Mouse (Mus musculus) G1E-ER4 (cell line): Measurements from ENCODE around the gene Rhbg. TPM values are rescaled to one million over a fixed set of nuclear protein-coding genes. Genes with fewer than 3 reads are reported as not detected.

Experiments used
- GATA1 ChIP-seq: IDR thresholded peaks from one replicate; pipeline ENCODE4 v1.8.0; 2012; ENCODE audit warnings: low read length, inconsistent platforms
- polyA plus RNA-seq: library from polyadenylated mRNA; stranded (reverse); fragments of >175 nt; gene quantifications from 2 replicates; pipeline ENCODE4 v1.2.3, GENCODE M21; 2012

The Rhbg gene
- polyA plus RNA-seq, 1 experiment, result not detected

- no peak for TF ChIP-seq GATA1
These were observed 6.1 kb downstream of the Rhbg start for GRCm38 (mm10) chr3:88248406-88248805.

- TF ChIP-seq GATA1, result no peak
These were observed 6.8 kb downstream of the Rhbg start for GRCm38 (mm10) chr3:88247666-88248065.

GRCm38 (mm10) chr3:88245811-88246210 lies 8.7 kb downstream of the Rhbg start:
- TF ChIP-seq GATA1, result no peak

- TF ChIP-seq GATA1, result no peak
These were observed 10.4 kb downstream of the Rhbg start for GRCm38 (mm10) chr3:88244071-88244470.

DNA sequence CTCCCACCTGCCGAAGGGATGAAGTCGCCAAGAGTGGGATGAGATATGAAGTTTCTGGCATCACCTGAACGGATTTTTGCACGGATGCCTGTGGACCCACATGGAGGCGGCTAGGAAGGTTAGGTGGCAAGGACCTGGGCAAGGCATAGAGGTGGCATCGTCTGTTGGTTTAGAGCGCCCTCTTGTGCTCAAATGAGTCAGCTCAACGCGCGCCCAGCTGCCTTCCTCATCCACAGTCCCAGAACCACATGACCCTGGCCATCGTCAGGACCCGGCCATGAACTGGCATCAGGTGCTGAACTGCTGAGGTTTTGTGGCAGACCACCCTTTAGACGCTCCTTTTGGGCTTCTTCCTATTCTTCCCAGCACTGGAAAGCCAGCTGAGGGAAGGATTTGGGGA lies 12.0 kb downstream of the Rhbg start:
- TF ChIP-seq GATA1, result no peak

GRCm38 (mm10) chr3:88241045-88241786 lies 13.3 kb downstream of the Rhbg start:
- no peak for TF ChIP-seq GATA1

- no peak for TF ChIP-seq GATA1
These were observed 15.1 kb downstream of the Rhbg start for GRCm38 (mm10) chr3:88239446-88239845.

- no peak for TF ChIP-seq GATA1
These were observed 15.6 kb downstream of the Rhbg start for GRCm38 (mm10) chr3:88238866-88239391.

- TF ChIP-seq GATA1, result no peak
These were observed 16.8 kb downstream of the Rhbg start for GRCm38 (mm10) chr3:88237556-88238194.

DNA sequence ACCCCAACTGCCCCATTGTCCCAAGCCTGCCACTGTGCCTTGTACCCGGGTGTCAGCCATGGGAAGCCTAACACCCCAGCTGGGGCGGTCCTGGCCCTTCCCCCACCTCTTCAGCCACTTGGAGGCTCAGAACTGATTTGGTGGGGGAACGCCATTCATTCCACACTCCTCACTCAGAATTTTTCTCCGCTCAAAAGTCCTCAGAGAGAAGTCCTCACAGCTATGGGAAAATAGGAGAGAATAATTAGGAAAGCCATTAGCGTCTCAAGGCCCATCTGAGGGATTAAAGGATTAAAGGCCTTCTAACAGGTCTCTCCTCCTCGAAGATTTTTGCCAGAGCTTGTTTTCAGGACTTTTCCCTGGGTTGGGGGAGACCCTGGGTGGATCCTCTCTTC lies 17.4 kb downstream of the Rhbg start:
- TF ChIP-seq GATA1, result no peak

GRCm38 (mm10) chr3:88235616-88236015 lies 18.9 kb downstream of the Rhbg start:
- TF ChIP-seq GATA1, result no peak

DNA sequence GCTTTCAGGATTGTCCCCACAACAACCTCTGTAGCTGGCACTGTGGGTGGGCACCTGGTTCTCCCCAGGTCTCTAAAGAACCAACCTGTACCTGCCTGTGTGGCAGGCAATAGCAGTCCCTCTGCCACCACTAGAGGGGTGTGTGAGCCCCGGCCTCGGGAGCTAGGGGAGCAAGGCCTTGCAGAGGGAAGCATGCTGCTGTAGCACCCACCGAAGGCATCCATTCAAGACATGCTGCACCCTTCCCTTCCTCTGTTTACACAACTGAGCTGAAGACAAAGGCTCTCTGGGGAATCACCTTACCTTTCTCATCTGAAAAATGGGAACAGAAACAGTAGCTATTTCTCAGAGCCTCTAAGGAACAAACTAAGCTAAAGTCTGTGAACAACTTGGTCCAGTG lies 19.3 kb downstream of the Rhbg start:
- no peak for TF ChIP-seq GATA1

DNA sequence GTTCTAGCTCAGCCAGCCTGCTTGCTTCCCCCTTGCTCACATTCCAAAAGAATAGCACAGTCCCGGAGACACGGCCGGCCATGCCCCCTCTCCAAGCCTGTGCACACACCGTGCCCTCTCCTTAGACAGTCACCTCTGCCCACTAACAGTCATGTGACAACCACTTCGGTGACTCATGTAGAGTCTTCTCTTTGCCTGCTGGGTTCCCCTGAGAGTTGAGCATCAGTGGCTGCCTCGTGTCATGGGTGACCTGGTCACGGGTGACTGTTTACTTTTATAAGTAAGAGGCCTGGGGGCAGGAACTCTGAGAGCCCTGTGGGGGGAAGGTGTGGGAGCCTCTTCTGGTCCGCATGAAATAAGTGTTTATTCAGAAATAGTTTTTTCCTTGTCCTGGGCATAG lies 20.5 kb downstream of the Rhbg start:
- no peak for TF ChIP-seq GATA1

DNA sequence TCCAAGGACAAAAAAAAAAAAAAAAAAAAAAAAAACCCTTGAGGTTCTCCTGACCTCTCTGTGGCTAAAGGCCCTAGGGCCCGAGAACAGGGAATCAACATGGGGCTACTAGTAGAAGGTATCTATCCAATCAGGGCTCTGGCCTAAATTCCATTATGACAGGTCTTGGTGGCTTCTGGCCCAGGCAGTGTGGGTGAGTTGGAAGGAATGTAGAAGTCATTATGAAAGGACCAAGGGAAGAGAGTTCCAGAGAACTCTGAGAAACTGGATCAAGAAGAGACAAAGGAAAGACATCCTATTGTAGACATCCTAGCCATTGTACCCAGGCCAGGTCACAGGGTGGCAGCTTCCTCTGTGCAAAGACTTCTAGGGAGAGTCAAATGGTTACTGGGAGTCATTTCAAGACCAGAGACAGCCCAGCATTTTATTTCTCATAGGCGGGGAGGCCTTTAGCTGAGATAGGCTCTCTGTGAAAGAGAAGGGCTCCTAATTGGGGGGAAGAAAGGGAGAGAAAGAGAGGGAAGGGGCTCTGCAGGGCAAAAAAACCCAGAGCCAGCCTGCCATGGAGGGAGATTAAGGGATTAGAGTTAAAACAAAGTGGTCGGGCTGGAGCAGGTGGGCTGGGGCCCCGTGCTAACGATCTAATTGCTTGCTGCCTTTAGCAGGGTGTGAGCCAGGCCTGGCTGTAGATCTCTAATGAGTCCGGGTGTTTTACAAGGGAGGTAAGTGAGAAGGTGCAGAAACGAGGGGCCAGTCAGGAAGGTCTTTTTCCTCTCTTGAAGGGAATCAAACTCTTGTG lies 21.5 kb downstream of the Rhbg start:
- TF ChIP-seq GATA1, result no peak

- no peak for TF ChIP-seq GATA1
These were observed 22.2 kb downstream of the Rhbg start for GRCm38 (mm10) chr3:88232301-88232702.

DNA sequence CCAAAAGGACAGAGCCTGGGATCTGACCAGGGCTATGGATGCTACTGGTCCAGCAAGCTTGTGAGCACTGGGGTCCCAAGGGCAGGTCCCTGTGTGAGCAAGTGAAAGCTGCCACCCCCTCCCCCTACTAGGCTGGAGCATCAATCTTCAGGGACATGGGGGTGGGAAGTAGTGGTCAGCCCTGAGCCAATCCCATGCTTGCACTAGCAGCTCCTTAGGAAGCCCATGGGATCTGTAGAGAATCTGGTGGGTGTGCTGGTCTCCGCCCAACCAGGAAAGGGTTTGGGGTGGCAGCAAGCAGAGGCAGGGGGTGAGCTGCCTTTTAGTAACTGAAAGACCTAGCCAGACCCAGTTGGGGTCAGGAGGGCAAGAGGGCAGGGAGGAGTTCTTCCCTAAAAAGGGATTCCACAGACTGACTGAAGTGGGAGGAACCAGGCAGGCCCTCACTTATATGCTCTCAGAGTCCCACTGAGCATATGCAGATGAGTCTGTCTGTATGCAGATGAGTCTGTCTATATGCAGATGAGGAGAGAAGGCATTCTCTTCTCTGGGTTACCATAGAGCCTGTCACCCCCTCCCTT lies 23.4 kb downstream of the Rhbg start:
- TF ChIP-seq GATA1, result no peak
